8 mouse cellular contexts compared by ENCODE assay signal in genomic region chr5:33033121-33033520, GRCm38 (mm10). TPM values are rescaled to one million over a fixed set of nuclear protein-coding genes. Genes with fewer than 3 reads are reported as not detected.
DNase-seq lines count a peak whose midpoint lies in the region; ATAC-seq and TF ChIP-seq lines count a peak whose summit lies in the region.

No protein-coding gene starts in this region.

- WGBS in heart, embryonic 14.5 days = 2% methylated on average over 4 of the region's 4 CpGs
- under 1% methylated on average over 4 of the region's 4 CpGs for WGBS in kidney, postnatal 0 days
- 3% methylated on average over 4 of the region's 4 CpGs for WGBS in liver, embryonic 16.5 days (ENCODE audit: insufficient replicate concordance)
- WGBS in neural tube, embryonic 15.5 days = under 1% methylated on average over 4 of the region's 4 CpGs

- peaks cover 2 to 9% of the 10 kb centered on the region in 2 experiments; a peak in 2 of 4 replicates for H3K4me1 ChIP-seq in heart, embryonic 14.5 days (ENCODE audit: control insufficient read depth in 2 of 2, insufficient read depth in 2 of 2, low read length in 2 of 2)
- no peaks in the 10 kb centered on the region for H3K4me1 ChIP-seq in kidney, postnatal 0 days (replicated peaks; ENCODE audit: insufficient read depth, low read length)
- peaks cover 28% of the 10 kb centered on the region for H3K4me1 ChIP-seq in liver, embryonic 16.5 days (ENCODE audit: control insufficient read depth, low read depth, low read length)
- H3K4me1 ChIP-seq in neural tube, embryonic 15.5 days = peaks cover 27% of the 10 kb centered on the region

- H3K27ac ChIP-seq in heart, embryonic 14.5 days (replicated peaks in 1 of 2; ENCODE audit: control insufficient read depth in 1 of 2, insufficient read depth in 1 of 2, low read depth in 2 of 2, low read length in 2 of 2) = no peak overlapping the region
- H3K27ac ChIP-seq in kidney, postnatal 0 days = no peak overlapping the region
- peak overlapping the region; percentile 62 for H3K27ac ChIP-seq in liver, embryonic 16.5 days (ENCODE audit: low read length)
- no peak overlapping the region for H3K27ac ChIP-seq in neural tube, embryonic 15.5 days (replicated peaks)

- DNase-seq in CD8-positive naive resting alpha-beta T cell, adult 2 months (ENCODE audit: low read depth in 2 of 2, low spot score in 2 of 2) = peak; percentile 47 to 67
- DNase-seq in brain, adult 2 months (ENCODE audit: low read depth, low spot score) = peak; percentile 92
- peak; percentile 93 for DNase-seq in kidney, postnatal 0 days (ENCODE audit: low spot score)
- peak; percentile 40 to 46 for DNase-seq in thymus, adult 18-20 months

- peak; percentile 82 for ATAC-seq in erythroid progenitor cell, adult 5-6 weeks (replicated peaks; ENCODE audit: low FRiP score, poor library complexity, severe bottlenecking)
- ATAC-seq in heart, embryonic 14.5 days (ENCODE audit: insufficient number of reproducible peaks, insufficient read depth, low FRiP score, low read depth) = 0 out of 2 replicates have a peak, but pooled peaks have one; percentile 41
- peak; percentile 47 for ATAC-seq in kidney, postnatal 0 days (replicated peaks; ENCODE audit: low FRiP score, low read depth)
- peak; percentile 87 for ATAC-seq in liver, embryonic 16.5 days (ENCODE audit: low read depth)
- peak; percentile 64; the same call in 1 of the 2 replicates for ATAC-seq in neural tube, embryonic 15.5 days (ENCODE audit: low FRiP score)

- H3K4me2 ChIP-seq in heart, embryonic 14.5 days (ENCODE audit: low read length) = no peak overlapping the region
- H3K4me2 ChIP-seq in kidney, postnatal 0 days (ENCODE audit: low read length) = no peak overlapping the region
- no peak overlapping the region; the same call in 1 of the 2 replicates for H3K4me2 ChIP-seq in liver, embryonic 16.5 days (ENCODE audit: low read depth, low read length)
- no peak overlapping the region for H3K4me2 ChIP-seq in neural tube, embryonic 15.5 days

- no peak overlapping the region for H3K4me3 ChIP-seq in heart, embryonic 14.5 days (ENCODE audit: control insufficient read depth in 1 of 2, insufficient read depth in 1 of 2, low read depth in 1 of 2, low read length in 2 of 2)
- no peak overlapping the region for H3K4me3 ChIP-seq in kidney, postnatal 0 days (replicated peaks; ENCODE audit: low read depth, low read length)
- H3K4me3 ChIP-seq in liver, embryonic 16.5 days (ENCODE audit: low read depth, low read length) = no peak overlapping the region
- no peak overlapping the region for H3K4me3 ChIP-seq in neural tube, embryonic 15.5 days (replicated peaks)

- no peak overlapping the region for H3K9ac ChIP-seq in heart, embryonic 14.5 days (ENCODE audit: low read length)
- H3K9ac ChIP-seq in kidney, postnatal 0 days (ENCODE audit: low read depth, low read length) = no peak overlapping the region
- no peak overlapping the region for H3K9ac ChIP-seq in liver, embryonic 16.5 days (ENCODE audit: low read depth, low read length)
- no peak overlapping the region for H3K9ac ChIP-seq in neural tube, embryonic 15.5 days (replicated peaks)

- peaks cover 8% of the 10 kb centered on the region for H3K36me3 ChIP-seq in heart, embryonic 14.5 days (ENCODE audit: control insufficient read depth, insufficient read depth, low read length)
- H3K36me3 ChIP-seq in kidney, postnatal 0 days (ENCODE audit: insufficient read depth, low read length) = 0 out of 2 replicates have a peak, but pooled peaks cover 6% of the 10 kb centered on the region
- no peaks in the 10 kb centered on the region for H3K36me3 ChIP-seq in liver, embryonic 16.5 days (ENCODE audit: control insufficient read depth, insufficient read depth)
- H3K36me3 ChIP-seq in neural tube, embryonic 15.5 days = peaks cover 9% of the 10 kb centered on the region; the same call in 1 of the 2 replicates

- TF ChIP-seq CTCF in kidney, postnatal 0 days (IDR thresholded peaks at IDR 0.05; ENCODE audit: low read depth) = peak; percentile 94

- H3K9me3 ChIP-seq in heart, embryonic 14.5 days (ENCODE audit: control insufficient read depth, low read length) = no peaks in the 10 kb centered on the region
- H3K9me3 ChIP-seq in kidney, postnatal 0 days (replicated peaks; ENCODE audit: low read length) = no peaks in the 10 kb centered on the region
- H3K9me3 ChIP-seq in liver, embryonic 16.5 days (replicated peaks; ENCODE audit: control insufficient read depth, low read length) = no peaks in the 10 kb centered on the region
- no peaks in the 10 kb centered on the region for H3K9me3 ChIP-seq in neural tube, embryonic 15.5 days (replicated peaks)

- H3K27me3 ChIP-seq in heart, embryonic 14.5 days (ENCODE audit: control insufficient read depth, insufficient read depth, low read length) = no peaks in the 10 kb centered on the region
- no peaks in the 10 kb centered on the region for H3K27me3 ChIP-seq in kidney, postnatal 0 days (ENCODE audit: insufficient read depth, low read length)
- no peaks in the 10 kb centered on the region for H3K27me3 ChIP-seq in liver, embryonic 16.5 days (ENCODE audit: control insufficient read depth, insufficient read depth, low read depth, low read length)
- no peaks in the 10 kb centered on the region for H3K27me3 ChIP-seq in neural tube, embryonic 15.5 days (replicated peaks)

RNA-seq across cellular contexts. Expression of gene Ywhah, which starts 14.5 kb away (rescaled TPM):
- 322 and 398 TPM in 2 replicates for total RNA-seq in erythroid progenitor cell, adult 5-6 weeks (2015; ENCODE audit: low replicate concordance)
- total RNA-seq in erythroid progenitor cell, adult 5-6 weeks (2017; ENCODE audit: low replicate concordance) = 229 and 280 TPM in 2 replicates
- 438 and 448 TPM in 2 replicates for polyA plus RNA-seq in heart, embryonic 14.5 days (2014; fragmentation: Nextera tagmentation; extraction: Ambion mirVana)
- 236 and 272 TPM in 2 replicates for polyA plus RNA-seq in kidney, postnatal 0 days (2015; fragmentation: Nextera tagmentation; extraction: Ambion mirVana)
- 170 and 188 TPM in 2 replicates for polyA plus RNA-seq in liver, embryonic 16.5 days (2015; fragmentation: Nextera tagmentation; extraction: Ambion mirVana)
- polyA plus RNA-seq in neural tube, embryonic 15.5 days (2015; fragmentation: Nextera tagmentation; extraction: Ambion mirVana) = 862 and 927 TPM in 2 replicates

Comparison
In these comparisons a context has a peak if more than half of its experiments do, and no peak if none do; other contexts are left out.
1. DNase-seq: peak in every context shown above with its lines; median percentile 93 in kidney, postnatal 0 days; 92 in brain, adult 2 months; 57 in CD8-positive naive resting alpha-beta T cell, adult 2 months; 43 in thymus, adult 18-20 months.